Mouse (Mus musculus) ES-E14 (cell line): Measurements from ENCODE around the gene Cped1.

Experiments used
- CHD2 ChIP-seq: IDR thresholded peaks from 2 replicates; pipeline ENCODE4 v1.6.1; 2014; ENCODE audit warnings: mild to moderate bottlenecking, low read depth, low read length, inconsistent platforms
- HCFC1 ChIP-seq: IDR thresholded peaks from 2 replicates; pipeline ENCODE4 v1.6.1; 2012; ENCODE audit warnings: low read length, inconsistent platforms, borderline replicate concordance; ENCODE audit not compliant: insufficient read depth
- MAFK ChIP-seq: IDR thresholded peaks from 2 replicates; pipeline ENCODE4 v1.6.1; 2014; ENCODE audit warnings: mild to moderate bottlenecking, low read depth, low read length, inconsistent platforms; ENCODE audit not compliant: insufficient read depth
- ZC3H11A ChIP-seq: IDR thresholded peaks from 2 replicates; pipeline ENCODE4 v1.6.1; 2012; ENCODE audit warnings: low read depth, mild to moderate bottlenecking, inconsistent platforms, low read length, borderline replicate concordance
- ZNF384 ChIP-seq: IDR thresholded peaks from 2 replicates; pipeline ENCODE4 v1.6.1; 2012; ENCODE audit warnings: low read depth, low read length, inconsistent platforms

- TF ChIP-seq ZNF384 = no peak
- no peak for TF ChIP-seq CHD2
- TF ChIP-seq MAFK = no peak
- no peak for TF ChIP-seq ZC3H11A
- no peak for TF ChIP-seq HCFC1
Observed at GRCm38 (mm10) chr6:21990181-21991135, 4.7 kb downstream of the Cped1 start.
